Mouse (Mus musculus) retina, postnatal 1 day (tissue): ENCODE measurements around the gene Gpatch1.
A peak's percentile ranks its signal among the peaks of the same experiment; 100 is the strongest.

Source experiments
- DNase-seq: peaks from one replicate; pipeline ENCODE4 v3.0.0-alpha.2; 2012

Gpatch1 gene

DNA sequence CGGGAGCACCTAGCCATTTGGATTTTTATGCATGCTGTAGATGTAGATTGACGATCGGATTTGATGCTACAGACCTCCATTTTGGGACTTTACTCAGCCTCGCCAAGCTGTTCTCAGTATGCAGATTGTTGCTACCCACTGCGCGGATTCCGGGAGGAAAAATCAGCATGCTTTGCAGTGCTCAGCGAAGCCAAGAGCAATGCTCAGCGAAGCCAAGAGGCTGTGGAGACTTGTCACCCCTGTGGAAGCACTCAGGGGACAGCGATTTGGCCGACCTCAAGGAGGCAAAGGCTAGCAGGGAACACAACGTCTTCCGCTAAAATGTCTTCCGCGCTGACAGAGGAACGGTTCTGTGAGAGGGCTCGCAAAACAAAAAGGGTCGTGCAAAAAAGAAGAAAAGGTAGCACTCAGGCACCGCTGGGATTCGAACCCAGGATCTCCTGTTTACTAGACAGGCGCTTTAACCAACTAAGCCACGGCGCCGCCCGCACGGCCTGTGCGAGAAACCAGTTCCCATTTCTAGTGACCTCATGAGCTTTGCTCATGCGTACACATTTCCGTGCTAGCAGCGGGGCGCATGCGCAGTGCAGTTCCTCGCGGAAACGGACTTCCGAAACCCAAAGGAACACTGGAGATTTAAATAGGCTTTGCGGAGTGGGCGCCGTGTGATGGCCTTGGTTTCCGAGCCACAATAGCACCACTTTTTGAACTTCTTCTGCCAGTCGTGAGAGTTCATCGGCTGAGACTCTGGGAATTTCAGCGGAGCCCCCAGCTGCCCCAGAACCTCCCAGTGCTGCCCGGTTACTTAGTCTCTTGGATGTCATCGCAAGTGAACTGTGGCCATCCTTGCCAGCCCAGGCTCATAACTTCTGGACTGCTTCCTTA, 83.6 kb downstream of the Gpatch1 start:
- DNase-seq = peak; percentile 98

DNA sequence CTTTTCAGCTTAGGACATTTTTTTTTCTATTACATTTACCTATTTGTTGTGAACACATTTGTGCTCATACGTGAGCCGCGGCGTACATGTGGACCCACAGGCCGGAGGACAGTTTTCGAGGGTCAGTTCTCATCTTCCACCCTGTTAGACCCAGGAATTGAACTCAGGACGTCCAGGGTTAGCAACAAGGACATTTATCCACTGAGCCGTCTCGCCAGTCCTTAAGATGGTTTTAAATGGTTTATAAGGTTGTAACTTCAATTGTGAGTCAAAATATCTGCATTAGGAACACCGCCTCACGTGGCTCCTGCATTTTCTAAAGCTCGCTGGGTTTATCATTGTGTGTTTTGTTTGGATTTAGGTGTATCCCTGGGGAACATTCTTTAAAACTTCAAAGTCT, 84.4 kb downstream of the Gpatch1 start:
- DNase-seq = peak; percentile 42

DNA sequence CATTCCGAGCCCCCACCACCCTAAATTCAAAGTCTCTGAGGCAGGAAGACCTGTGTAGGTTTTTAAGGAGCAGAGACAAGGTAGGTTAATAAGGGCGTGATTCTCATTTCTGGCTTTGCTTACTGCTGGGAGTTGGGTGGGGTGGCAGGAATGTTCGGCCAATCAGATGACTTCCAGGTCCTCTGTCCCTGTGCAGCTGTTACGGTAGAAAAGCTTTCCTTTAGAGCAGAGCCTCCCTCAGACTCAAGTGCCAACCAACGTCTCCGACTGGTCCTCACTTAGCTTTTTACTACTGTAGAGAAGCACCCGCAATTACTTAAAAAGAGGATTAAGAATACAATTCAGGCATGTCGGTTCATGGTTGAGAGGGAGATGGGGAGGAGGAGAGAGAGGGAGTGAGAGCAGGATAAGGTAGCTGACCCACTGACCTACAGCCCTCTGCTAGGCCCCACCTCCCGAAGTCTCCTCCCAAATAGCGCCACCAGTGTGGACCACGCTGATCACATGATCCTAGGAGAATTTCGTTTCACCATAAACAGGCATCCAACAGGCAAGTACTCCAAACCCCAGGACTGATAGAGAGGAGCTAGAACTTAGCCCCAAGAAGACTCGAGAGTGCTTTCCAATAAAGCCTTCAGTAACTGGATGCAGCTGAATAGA, 85.3 kb downstream of the Gpatch1 start:
- DNase-seq = peak; percentile 55

DNA sequence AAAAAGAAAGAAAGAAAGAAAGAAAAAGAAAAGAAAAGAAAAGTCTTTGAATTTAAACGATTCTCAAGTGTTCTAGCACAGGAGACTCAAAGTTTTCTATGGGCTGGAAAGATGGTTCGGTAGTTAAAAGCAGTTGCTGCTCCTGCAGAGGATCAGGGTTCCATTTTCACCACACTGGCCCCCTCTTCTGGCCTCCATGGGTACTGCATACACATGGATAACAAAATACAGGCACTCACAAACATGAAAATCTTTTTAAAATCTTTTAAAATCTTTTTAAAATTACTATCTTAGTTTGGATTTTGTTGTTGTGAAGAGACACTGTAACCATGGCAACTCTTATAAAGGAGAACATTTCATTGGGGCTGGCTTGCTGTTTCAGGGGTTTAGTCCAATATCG, 87.9 kb downstream of the Gpatch1 start:
- DNase-seq = peak; percentile 43
